Mouse (Mus musculus): ENCODE measurements around the gene Adssl1. TPM values are rescaled to one million over a fixed set of nuclear protein-coding genes. Genes with fewer than 3 reads are reported as not detected.

Gene Adssl1
- 100 to 1,000 TPM; 135 to 137 TPM for total RNA-seq (2021)

DNA sequence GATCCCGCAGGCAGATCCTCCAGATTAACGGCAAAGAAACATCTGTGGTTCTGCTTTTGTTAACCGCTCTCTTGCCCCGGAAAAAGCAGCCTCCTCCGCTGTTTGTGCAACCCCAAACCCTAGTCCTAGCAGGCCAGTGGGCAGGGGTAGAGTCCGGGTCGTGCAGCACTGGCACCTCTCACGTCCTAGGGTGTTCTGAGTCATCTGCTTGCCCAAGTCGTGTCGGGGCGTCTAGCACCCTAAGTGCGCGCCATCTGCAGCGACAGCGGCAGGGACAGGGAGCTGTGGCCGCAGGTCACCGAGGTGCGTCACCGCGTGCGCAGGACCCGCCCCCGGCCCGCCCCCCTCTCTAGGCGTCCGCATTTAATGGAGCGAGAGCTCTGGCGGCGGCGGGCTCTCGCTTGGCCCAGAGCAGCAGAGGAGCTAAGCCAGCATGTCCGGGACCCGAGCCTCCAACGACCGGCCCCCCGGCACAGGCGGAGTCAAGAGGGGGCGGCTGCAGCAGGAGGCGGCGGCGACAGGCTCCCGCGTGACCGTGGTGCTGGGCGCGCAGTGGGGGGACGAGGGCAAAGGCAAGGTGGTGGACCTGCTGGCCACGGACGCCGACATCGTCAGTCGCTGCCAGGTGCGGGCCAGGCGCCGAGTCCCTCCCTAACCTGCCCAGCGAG is at the start of gene Adssl1:
Gene Adssl1, plus strand, starts transcription at position 360 of the 668 bp plus-strand sequence.
- peak; percentile 81 for DNase-seq

DNA sequence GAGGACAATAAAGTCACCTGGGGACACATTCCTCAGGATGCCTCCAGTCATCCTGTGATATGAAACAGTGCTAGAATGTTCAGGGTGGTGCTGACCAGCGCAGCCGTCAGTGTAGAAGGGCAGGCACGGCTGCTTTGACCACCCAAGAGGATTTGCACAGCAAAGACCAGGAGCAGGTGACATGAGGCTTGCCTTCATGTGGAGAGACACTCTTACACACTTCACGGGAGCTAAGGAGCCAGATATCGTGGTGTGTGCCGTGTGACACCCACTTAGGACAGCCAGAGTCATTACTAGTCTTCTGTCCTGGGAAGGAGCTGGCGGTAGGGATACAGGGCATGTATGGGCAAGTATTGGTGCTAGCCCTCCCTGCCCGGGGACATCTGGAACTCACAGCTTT is 49.7 kb upstream of the Adssl1 start:
- no peak for DNase-seq

DNA sequence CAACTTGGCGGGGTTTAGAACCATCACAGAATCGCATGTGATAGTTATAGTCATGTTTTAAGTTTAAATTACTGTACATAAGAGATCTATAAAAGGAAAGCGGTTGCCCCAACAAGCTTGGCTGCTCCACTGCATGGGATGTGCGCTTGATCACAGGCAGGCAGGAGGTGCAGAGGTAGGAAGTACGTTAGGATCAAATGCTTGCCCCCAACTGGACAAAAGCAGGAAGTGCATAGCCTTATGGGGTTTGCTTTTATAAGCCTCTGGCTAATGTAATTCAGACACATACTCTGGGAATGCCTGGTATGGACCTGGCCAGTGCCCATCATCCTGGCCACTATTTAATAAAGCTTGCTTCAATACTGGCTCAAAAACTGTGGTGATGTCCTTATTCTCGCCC is 48.8 kb upstream of the Adssl1 start:
- no peak for DNase-seq

DNA sequence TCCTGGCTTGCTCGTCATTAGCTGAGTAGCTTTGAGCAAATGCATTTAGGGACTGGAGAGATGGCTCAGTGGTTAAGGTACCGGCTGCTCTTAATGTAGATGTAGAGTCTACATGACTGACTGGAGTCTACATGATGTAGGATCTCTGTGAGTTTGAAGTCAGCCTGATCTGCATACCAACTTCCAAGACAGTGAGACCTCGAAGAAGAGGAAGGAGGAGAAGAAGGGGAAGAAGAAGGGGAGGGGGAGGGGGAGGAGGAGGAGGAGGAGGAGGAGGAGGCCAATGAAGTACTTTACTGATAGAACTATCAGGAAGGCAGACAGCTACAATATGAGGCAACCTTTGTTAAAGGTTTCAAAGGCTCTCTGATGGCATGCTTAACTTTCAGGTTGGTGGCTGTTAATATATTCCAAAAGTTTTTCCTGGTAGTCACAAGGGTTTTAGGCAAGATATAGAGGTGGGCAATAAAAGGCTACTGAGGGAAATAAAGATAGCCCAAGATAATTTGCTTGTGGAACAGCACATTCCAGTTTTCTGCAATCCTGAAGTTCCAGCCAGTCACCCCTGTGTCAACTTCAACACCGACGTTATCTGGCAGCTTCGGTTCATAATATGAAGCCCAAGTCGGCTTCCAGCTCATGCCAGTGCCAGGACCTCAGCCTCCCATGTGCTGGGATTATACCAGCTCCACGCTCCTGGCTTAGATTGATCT is 44.4 kb upstream of the Adssl1 start:
- no peak for DNase-seq

DNA sequence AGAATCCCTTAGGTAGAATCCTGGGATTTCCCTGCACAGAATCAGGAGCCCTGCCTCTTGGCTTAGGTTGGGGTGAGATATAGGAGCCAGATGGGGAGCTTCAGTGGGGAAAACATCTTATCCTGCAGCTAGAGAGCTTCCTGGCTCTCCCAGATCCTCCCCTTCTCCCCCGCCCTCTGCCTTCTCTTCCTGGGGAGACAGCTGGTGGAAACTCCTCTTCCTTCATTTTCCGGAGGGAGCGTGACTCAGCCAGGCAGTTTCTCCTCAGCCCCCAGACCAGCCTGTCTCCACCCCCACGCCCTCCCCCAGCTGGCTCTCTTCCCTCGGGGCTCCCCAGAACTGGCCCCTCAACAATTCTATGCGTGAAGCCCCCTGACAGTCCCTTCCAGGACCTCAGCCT is 43.5 kb upstream of the Adssl1 start:
- DNase-seq, result peak; percentile 62

DNA sequence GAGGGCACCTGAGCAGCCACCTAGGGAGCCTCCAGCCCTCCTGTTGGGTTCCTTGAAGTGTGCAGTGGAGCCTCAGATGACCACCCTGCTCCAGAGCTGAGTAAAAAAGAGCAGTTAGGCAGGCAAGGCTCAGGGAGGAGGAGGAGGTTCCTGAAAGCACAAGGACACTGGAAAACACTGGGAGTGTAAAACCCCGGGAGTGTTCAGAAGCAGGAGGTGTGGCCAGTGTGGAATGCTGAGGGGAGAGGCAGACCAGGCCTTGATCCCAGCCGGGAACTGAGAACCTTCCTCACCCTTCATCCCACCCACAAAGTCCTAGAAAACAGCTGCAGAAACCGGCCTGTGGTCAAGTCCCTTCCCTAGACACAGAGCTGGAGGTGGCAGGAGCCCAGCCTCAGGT is 43.1 kb upstream of the Adssl1 start:
- peak; percentile 31 for DNase-seq

DNA sequence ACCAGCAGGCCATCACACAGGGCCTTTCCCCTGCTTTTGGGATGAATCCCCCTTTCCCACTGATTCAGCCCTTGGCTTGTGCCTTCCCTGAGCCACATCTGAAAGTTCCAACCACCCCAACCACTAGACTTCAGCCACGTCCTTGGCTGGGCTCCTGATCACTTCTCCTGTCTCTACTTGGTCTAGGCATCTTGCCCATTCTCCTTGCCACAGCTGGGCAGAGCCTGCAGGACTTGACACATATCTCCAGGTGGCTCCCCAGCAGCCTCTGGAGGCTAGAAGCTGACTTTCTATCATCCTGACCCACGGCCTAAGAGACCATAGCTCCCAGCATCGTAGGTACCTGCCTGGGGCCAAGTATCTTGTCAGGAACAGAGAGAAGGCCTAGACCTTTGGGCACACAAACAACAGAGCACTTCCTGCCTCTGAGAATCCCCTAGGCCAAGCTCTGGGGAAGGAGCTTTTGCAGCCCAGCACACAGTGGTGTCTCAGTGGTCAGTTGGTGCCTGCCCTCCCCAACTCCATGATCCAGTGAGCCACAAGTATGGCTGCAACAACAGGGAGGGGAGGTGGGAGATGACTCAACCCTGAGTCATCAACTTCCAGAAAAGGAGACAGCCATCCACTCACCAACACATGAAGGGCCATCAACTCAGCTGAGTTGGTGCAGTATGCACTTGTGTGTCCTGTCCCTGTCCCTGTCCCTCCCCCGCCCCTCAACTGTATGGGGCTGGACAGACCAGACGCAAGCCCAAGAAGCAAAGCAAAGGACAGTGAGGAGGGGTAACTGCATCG is 41.4 kb upstream of the Adssl1 start:
- peak; percentile 23 for DNase-seq

DNA sequence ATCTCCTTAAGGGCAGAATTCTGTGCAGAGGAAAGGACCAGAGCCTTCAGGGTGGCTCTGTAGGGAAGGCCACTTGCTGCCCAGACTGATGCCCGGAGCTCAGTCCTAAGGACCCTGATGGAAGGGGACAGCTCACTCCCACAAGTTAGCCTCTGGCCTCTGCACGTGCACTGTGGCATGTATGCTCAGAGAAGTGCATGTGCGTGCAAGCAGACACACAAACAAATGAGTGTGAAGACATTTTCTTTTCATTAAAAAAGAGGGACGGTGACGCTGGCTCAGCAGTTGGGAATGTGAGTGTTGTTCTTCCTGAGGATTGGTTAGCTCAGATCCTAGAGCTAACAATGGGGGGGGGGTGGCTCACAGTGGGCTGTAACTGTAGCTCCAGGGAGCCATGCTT is 40.4 kb upstream of the Adssl1 start:
- DNase-seq, result no peak

DNA sequence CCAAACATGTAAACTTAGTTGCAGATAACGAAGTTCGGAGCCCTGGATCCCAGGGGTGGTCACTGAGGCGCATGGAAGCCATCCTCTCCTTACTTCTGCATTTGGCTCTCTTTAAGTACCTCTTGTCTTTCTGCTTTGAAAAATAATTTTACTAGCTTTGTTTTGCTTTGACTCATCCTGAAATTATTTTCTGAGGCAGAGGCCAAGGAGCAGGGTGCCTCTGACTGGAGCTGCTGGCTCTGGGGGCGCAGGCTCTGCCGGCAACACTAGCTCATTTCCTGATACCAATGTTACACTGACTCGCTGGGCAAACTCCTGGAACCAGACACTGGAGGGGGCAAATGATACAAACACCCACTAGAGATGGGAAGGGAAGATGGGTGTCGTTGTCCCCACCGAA is 39.9 kb upstream of the Adssl1 start:
- no peak for DNase-seq

DNA sequence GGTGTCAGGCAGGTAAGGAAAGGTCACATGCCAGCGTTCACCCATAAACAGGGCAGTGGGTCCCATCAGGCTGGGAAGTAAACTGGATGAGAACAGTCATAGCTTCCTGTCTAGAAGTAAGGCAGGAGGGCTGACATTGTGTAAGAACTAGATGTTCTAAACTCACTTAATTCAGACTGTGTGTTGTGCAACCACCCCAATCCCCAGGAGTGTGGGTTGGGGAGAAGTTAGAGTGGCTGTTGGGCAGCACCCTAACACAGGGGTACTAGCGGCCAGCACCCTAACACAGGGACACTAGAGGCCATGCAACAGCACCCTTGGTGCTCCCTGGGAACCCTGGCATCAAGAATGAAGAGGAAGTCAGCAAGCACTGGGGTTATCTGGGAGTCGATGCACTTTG is 38.7 kb upstream of the Adssl1 start:
- no peak for DNase-seq

DNA sequence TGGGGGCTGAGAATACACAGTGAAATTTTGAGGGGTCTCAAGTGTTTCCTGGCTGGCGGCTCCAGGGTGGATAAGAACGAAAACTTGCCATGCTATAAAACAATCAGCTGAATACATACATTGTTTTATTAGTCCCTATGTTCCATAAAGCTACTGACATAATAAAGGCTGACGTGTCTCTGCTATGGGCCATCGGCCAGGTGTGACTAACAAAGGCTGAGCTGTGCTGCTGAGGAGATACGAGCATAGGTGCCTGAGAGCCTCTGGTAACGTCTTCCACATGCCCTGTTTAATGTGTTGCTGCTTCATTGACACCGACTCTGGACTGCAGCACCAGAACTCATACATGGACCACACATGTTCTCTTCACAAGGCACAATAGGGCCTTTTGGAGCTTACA is 34.9 kb upstream of the Adssl1 start:
- DNase-seq, result no peak

DNA sequence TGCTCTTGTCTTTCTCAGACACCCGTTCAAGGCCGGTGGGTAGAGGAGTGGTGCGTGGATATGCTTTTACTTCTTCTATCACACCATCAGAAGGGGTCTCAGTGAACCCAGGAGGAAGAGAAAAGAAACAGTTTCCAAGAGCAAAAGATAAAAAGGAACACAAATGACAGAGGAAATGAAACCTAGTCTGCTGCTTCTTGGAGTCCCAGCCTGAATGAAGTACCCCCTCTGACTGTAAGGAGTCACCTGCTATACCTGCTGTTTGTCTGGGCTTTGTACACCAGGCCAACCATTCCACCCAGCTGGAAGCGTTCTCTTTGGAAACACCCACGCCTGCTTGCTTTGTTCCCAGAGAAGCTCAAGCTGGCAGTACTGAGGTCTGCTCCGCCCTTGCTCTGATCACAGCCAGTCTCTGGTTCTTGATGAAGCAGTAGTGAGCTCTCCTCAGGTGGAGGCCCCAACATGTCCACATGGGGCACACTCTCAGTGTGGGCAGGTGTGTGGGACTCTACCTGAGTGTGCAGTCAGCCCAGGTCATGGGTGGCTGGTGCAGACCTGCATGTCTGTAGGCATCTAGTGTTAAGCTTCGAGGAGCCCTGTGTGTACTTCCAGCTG is 33.8 kb upstream of the Adssl1 start:
- no peak for DNase-seq

DNA sequence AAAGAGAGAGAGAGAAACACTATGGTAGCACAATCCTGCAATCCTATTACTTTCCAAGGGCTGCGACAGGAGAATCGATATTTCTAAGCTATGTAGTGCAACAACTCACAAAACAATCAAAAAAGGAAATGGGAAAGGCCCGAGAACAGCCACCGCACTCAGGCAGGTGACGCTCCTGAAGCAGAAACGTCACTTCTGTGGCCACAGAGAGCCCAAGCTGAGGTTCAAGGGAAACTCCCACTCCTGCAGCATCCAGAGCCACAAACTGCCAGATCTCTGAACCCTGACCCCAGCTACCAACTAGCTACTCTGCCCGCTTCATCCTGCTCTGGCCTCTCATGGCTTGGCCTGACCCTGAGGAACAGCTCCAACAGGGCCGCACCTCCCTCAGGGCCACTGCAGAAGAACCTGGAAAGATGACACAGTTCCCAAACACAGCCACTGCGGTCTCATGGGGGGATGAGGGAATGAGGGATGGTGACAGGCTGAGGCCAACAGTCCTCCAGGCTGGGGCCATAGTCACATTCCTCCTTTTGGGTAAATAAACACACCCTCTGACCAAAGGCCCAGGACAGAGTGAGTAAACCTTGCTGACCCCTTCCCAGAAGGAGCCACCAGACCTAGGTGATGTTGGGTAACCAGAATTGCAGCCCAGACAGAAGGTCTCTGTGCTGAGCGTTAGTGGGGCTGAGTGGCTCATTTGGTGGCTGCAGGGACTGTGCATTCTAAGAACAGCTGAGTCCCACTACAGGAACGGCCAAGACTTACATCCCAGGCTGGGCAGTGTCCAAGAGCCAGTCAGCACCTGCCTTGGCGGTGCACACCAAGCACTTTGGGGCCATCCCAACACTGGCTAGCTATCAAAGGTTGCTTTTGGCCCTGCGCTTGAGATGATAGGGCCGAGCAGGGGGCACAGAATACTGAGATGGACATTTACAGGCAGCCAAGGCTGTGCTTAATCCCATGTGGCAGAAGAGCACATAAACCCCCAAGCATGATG is 32.4 kb upstream of the Adssl1 start:
- peak; percentile 70 for DNase-seq

DNA sequence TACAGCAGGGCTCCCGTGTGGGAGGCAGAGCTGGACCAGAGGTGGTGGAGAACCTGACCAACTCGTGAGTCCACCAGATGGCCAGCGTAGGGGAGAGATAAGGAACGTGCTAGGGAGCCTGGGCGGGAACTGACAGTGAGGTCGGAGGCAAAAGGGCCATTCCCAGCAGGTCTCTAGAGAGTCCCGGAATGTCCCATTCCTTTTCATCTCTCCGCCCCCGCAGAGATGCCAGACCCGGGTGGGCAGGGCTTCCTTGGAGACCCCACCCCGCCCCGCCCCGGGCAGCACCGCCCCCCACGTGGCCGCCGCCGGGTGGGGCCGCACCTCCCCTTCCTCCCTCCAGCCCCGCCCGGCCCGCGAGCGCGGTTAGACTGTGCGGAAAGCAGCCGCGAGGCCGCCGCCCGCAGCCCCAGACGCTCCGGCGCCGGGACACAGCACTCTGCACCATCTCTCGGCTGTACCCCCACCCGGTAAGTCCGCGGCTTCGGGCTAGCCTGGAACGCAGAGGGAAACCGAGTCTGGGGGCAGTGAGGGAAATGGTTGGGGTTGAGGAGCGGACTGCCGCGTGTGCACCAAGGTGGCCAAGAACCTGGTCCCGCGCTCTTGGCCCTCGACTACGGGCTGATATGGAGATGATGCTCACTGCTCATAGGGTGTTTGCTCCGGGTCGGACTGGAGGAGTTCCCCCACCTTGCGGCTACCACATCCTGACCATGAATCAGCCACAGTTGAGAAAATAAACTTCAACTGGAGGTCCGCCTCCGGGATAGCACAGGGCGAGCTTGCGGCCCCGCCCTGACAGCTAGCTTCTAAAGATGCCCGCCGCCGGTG is 31.2 kb upstream of the Adssl1 start, which contains the start of gene Inf2:
Gene Inf2, plus strand, starts transcription at position 359 of the 831 bp plus-strand sequence.
- peak; percentile 84 for DNase-seq

DNA sequence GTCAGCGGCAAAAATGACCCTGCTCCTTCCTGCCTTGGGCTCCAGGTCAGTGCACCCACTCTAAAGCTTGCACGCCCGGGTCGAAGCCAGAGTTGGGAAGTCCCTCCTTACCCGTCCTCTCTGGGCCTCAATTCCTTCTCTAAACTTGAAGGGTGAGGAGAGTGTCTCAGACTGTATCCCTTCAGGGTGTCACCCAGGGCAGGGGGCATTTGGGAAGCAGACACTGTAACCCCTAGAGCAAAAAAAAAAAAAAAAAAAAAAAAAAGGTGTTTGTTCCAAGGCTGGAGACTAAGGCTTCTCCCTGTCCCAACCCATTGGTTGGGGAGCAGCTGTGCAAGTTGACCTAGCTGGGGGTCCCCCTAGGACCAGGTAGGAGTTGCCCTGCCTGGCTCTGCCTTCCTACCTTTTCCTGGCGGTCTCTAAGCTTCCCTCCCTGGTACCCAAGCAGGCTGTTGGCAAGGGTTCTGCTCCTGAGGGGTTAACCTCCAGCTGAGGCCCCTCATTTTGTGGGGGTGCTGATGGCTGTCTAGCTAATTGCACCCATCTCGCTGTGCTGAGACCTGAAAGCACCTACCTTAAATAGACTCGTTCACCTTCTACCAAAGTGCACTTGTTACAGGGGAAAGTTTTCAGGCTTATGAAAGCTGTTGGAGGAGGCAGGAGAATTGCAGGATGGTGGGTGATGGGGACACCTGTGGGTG is 30.2 kb upstream of the Adssl1 start:
- no peak for DNase-seq

DNA sequence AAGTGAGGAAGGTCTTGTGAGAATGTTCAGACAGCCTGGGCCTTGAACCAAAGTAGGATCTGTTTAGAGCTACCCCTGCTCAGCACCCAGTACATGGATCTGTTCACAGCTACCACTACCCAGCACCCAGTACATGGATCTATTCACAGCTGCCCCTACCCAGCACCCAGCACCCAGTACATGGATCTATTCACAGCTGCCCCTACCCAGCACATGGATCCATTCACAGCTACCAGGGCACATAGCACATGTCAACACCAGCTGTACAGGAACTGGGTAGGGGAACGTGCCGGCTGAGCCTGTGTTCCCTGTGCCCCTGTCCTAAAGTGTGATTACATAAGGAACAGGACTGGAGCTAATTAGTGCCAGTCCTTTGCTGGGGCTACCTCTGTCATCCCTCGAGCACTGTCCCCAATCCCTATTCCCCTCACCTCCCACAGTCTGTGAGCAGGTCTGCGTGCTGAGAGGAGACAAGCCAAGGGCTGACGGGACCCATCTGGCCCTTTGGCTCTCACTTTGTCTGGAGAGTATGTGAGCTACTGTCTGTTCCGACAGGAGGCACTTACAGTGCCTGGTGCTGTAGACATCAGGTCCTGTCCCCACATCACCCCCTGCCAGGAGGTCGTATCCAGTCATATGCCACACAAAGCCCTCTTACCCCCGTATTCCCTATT is 29.1 kb upstream of the Adssl1 start:
- DNase-seq, result no peak

DNA sequence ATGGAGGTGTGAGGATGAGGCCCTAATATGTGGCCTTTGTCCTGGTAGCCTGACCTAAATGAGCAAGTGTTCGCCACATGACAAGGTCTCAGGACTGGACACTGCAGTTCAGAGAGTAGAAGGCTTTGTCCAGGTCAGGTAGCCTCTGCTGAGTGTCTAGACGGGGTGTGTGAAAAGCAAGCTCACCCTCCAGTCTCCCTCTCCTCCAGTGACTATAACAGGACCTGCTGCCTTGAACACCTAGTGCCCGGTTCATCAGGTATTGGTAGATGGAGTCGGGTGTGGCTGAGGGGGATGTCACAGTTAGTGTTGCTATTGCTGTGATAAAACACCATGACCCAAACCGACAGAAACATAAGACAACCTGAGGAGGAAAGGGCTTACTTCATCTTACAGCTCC is 28.6 kb upstream of the Adssl1 start:
- no peak for DNase-seq

DNA sequence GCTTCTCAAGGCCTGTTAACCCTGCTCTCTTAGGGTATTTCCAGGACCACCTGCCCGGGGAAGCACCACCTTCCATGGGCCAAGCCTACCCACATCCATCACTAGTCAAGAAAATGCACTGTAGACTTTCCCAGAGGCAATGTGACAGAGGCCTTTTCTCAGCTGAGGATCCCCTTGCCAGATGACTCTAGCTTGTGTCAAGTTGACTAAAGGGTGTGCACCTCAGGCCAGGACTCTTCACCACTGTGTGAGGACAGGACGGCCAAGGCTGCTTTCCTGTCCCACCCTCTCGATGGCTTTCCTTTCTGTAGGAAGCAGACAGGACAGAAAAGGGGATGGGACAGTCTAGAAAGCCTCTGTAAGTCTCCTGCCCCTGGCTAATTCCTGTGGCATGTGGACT is 28.1 kb upstream of the Adssl1 start:
- no peak for DNase-seq

DNA sequence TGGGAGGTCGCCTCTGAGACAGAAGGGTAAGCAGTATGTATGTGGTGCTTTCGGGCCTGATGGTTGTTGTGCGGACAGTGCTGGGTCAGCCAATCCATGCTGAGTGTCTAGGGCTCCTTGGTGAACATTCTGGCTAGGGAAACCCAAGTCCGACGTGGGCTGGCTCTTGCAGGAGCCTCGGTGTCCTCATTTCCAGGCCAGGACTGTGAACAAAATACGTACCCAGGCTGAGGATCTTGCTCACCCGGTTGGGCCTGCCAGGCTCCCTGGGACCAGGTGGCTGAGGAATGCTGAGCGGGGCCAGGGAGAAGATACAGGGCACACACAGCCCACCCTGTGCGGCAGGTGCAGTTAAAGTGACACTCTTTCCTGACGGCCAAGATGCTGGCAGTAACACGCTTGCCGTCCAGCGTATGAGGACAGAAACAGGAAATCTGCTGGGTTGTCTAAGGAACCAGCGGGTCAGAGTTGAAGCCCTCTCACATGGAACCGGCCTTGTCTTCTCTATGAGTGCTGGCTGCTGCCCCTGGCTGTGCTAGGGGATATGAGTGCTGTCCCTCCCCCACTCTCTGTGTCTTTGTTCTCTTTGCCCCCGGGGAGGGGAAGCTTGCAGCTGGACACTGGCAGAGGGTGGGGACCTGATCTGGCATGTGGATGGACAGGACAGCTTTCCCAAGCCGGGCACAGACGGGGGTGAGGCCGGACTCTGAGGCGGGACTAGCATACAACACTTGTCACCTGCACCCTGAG is 26.7 kb upstream of the Adssl1 start:
- DNase-seq, result no peak

All from heart, postnatal 4 days (tissue).